Mouse (Mus musculus) heart, postnatal 10 days (tissue): ENCODE measurements around the gene Gm4131. TPM values are rescaled to one million over a fixed set of nuclear protein-coding genes. Genes with fewer than 3 reads are reported as not detected.

ENCODE experiments used
- DNase-seq, 2 experiments: peaks; one replicate each; pipeline ENCODE4 v3.0.0; 2021
- intact Hi-C: fragments of 180-260 bp; cut with DNase I; formaldehyde crosslinking; loops from one replicate; pipeline ENCODE4 v1.15.1; 2025
- total RNA-seq, 2 experiments: library from RNA; stranded (reverse); gene quantifications; 2 replicates each; pipeline ENCODE4 v1.2.3; 2021

The Gm4131 gene
- total RNA-seq, 2 experiments from 2014 or later = not detected

GRCm38 (mm10) chr14:62417501-62417900 is 149.2 kb downstream of the Gm4131 start:
- DNase-seq = no peak
- intact Hi-C loops = no loop called here

GRCm38 (mm10) chr14:62416742-62417134 is 150.0 kb downstream of the Gm4131 start:
- intact Hi-C loops = no loop called here
- peak; percentile 64 to 70 for DNase-seq

GRCm38 (mm10) chr14:62416007-62416741 is 150.5 kb downstream of the Gm4131 start:
- intact Hi-C loops = no loop called here

More at GRCm38 (mm10) chr14:62416007-62416741, 150.5 kb downstream of the Gm4131 start:
- DNase-seq = no peak

Other genes starting within 250 kb of the Gm4131 start
- not detected for gene Gucy1b2, start 110.6 kb downstream of the Gm4131 start, total RNA-seq
- gene Fam124a, start 11.2 kb downstream of the Gm4131 start, total RNA-seq = 1 to 10 TPM; 4.5 to 4.6 TPM
- gene Serpine3, start 96.7 kb upstream of the Gm4131 start, total RNA-seq = not detected
- 10 to 100 TPM; 14.3 to 22.4 TPM for gene Ints6, start 194.2 kb upstream of the Gm4131 start, total RNA-seq